Mouse (Mus musculus) hematopoietic stem cell, adult 5-6 weeks (primary cell): ENCODE data around the gene Gm8773. TPM values are rescaled to one million over a fixed set of nuclear protein-coding genes. Genes with fewer than 3 reads are reported as not detected.

Source experiments
- ATAC-seq, 2 experiments: fragments of 125-278 bp in 1 of 2; replicated peaks in 1 of 2; 2 replicates each; pipeline ENCODE4 v1.8.0; 2016 to 2017; ENCODE audit warnings: inconsistent platforms in 2 of 2, mild to moderate bottlenecking in 2 of 2, moderate number of reproducible peaks in 2 of 2, low read depth in 1 of 2, moderate TSS enrichment in 1 of 2; ENCODE audit not compliant: low FRiP score in 2 of 2, poor library complexity in 2 of 2, severe bottlenecking in 2 of 2, insufficient read depth in 1 of 2, low TSS enrichment in 1 of 2
- total RNA-seq: library from RNA; stranded (forward); fragments of 172-1452, 232-1000 nt; gene quantifications from 2 replicates; pipeline ENCODE4 v1.2.3, GENCODE M21; 2017

The Gm8773 gene
- total RNA-seq = not detected in 2 replicates

DNA sequence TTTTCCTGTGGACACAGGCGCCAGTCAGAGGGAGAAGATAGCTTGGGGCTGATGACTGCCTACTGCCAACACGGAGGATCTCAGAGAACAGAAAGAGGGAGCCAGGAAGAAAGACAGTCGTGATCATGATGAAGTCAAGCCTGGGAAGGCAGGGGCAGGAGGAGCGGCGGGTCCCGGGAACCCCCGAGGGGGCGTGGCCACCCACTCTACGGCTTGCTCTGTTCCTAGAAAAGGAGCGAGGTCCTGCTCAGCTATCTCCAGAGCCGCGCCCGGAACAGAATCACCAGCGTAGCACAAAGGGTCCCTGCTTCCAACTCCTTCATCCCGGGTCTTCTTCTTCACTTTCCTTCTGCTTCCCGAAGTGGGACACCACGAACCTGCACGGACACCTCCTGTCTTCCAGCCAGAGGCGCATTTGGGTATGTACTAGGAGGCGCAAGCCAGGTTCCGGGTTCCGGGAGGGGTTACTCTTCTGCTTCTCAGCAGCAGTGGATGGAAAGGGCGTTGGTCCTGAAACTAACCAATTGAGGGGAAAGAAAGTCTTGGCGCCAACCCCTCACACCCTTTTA lies at the start of gene Gm8773:
Gm8773 (plus strand) TSS at position 51 of the 569 bp plus-strand sequence.
- peak; percentile 81 to 89 for ATAC-seq

DNA sequence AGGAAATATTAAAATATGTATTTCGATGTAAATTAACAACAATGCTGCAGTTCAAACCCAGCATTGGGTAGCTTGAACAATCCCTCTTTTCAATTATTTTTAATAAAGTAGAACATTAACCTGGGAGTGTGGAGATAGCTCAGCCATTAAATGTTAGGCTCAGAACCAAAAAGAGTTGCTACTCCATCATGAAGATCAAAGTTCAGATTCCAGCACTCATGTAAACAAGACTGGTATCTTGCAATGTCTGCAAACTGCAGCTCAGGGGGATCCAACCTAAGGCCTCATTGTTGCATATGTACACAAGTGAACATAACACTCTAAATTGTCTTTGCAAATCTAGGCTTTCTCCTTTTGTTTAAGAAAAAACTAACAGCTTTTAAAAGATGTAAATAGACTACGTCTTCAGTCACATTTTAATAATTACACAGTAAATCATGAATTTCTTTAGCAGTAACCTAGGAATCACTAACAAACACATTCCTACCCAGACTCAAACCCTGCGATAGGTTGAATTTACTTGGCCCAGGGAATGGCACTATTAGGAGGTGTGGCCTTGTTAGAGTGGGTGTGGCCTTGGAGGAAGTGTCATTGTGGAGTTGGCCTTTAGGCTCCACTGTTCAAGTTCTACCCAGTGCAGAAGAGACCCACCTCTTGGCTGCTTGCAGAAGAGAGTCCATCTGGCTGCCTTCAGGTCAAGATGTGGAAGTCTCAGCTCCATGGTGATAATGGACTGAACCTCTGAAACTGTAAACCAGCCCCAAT lies 39.8 kb upstream of the Gm8773 start:
- no peak for ATAC-seq

DNA sequence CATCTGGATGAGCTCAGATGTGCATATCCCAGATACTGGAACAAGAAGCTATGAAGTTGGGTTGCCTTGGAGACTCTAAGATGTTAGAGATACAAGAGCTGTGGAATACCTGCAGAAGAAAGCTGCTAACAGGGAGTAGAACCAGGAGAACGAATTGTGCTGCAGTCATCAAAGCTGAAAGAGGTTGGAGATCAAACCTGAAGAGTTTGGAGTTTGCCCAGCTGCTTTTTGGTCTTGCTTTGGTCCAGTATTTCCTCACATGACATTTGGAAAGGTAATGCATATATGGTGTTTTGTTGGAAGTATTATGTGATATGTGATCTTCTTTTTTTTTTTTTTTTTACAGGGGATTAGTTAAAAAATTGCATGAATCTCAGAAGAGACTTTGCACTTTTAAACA lies 37.5 kb upstream of the Gm8773 start:
- no peak for ATAC-seq

DNA sequence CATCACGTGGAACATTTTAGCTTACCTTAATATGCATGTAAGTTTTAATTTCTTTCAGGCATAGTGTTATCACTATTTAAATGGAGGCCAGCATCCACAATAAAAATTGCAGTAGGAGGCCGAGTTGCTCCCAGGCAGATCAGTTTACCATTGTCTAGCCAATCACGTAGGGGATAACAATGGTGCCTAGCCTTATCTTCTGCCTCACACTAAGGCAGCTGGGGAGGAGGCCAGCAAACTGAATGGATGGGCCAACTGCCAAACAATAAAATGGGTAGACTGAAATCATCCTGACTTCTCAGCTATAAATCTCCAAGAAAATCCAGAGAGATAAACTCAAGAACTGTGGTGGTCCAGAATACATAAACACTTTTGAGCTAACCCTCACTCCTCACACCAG lies 33.8 kb upstream of the Gm8773 start:
- no peak; a peak in 1 of 4 replicates for ATAC-seq

DNA sequence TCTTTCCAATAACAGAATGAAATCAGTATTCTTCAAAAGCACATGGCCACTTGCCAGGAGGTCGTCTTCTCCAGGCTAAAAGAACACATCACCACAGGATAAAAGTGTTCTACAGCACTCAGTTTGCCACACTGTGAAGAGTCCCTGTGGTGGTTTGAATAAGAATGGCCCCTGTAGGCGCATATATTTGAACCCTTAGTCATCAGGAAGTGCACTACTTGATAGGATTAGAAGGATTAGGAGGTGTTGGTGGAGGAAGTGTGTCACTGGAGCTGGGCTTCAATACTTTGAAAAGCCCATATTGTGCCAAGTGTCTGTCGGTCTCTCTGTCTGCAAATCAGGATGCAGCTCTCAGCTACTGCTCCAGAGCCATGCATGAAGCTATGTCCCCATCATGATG lies 33.2 kb upstream of the Gm8773 start:
- no peak for ATAC-seq

DNA sequence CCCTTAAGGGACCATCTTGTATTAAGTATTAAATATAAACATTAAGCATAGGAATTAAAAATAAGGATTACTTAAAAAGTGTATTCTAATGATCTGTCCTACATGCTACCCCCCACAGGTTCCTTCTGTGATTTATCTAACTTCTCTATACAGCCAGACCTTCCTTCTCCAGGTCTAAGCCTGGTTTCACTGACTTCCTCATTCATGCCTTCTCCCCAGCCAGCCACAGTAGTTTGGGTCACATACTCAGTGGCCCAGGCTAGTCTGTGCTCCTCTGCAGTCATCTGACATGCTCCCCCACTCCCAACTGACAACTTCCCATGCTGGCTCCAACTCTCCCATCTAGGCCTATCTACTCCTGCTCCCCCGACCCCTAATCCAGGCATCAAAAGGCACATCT lies 22.5 kb upstream of the Gm8773 start:
- peak; percentile 39 to 65; a peak in 2 of 4 replicates for ATAC-seq

DNA sequence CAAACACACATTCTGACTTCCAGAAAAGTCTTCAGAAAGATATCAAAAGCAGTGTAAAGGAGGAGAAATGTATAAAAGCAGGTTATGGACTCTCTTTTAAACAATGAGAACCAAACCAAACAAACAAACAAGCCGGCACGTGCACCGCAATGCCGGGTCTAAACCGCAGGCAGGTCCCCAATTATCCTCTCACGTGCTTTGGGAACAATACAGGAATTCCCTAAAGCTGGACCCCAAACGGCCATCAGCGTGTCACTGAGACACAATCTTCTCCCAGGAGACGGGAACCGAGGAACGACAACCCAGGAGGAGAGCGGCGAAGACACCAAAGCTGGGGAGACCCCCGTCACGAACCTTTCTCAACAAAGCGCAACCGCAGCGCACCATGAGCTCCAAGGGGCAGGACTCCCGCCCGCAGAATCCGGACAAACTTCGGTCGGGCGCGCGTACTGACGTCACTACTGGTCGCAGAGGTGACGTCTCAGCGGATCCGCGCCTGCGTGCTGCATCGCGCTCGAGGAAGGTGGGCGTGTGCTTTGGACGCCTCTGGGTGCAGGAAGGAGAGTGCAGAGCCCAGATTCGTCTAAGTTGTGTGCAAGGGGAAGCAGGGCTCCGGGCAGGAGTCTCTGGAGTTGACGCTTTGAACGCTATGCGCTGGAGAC lies 14.4 kb upstream of the Gm8773 start, which contains the start of gene Gtpbp10:
Gtpbp10 (minus strand) TSS at position 460 of the 662 bp plus-strand sequence.
- peak; percentile 98 to 99 for ATAC-seq

DNA sequence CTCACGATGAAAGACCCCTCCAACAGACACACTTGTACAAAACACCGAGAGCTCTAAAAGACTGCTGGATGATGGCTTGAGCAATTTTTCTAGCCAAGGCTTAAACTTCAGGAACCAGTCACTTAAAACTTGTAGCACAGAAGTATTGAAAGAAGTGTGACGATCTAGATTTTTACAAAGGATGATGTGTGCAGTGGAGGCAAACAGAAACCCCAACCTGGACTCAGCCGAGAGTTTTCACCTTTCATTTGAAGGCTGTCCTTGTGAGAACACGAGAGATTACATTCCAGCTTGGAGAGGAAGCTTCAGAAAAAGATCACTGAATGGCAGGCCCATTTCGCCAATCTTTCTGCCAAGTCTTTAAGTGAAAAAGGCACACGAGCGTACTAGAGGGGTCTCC lies 13.8 kb upstream of the Gm8773 start:
- ATAC-seq = no peak

DNA sequence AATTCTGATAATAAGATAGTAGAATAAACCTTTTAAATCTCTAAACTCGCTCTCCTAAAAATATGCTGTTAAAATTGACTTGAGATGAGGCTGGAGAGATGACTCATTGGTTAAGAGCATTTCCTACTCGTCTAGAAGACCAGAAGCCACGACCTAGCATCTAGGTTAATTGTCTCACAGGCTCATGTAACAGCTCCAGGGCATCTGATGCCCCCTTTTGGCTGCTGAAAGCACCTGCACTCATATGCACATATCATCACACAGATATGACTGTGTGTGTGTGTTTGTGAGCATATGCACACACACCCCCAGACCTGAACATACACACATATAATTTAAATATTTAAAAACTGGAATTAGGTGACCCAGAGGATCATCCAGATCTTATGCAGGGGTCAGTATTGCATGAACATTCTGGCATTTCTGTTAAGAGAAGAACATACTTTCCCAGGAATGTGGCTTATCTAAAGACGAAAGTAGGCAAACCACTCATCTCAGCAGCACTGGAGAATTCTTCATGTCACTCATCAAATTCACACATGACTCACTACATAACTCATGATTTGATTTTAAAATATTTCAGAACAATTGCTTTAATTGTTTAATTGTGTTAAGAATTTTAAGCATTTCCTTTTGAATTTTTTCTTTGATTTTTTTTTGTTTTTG lies 12.4 kb upstream of the Gm8773 start:
- no peak for ATAC-seq

DNA sequence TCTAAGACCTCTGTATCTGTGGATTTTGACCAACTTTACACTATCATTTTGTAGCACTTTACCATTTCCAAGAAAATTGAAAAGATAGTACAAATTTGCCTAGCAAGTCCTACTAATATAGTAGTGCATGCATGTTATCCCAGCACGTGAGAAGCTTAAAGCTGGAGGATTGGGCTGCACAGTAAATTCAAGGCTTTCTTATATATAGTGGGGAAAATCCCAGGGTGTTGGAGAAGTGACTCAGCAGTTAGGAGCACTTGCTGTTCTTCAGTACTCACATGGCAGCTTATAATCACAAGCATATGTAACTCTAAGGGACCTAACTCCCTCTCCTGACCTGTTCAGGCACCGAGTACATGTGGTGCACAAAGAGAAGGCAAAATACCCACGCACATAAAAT lies 11.2 kb upstream of the Gm8773 start:
- no peak for ATAC-seq

DNA sequence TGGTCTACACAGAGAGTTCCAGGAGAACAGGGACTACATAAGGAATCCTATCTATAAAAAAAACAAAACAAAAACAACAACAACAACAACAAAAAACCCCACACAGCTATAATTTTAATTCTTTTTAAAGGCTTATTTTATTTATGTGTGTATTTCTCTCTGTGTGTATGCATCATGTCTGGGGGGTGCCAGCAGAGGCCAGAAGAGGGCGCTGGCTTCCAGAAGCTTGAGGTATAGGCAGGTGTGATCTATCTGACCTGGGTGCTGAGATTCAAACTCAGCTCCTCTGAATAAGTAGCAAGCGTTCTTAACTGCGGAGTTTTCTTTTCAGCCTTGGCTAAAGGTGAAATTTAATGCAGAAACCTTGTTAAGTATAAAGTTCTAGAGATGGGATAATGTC lies 14.1 kb downstream of the Gm8773 start:
- ATAC-seq = no peak

DNA sequence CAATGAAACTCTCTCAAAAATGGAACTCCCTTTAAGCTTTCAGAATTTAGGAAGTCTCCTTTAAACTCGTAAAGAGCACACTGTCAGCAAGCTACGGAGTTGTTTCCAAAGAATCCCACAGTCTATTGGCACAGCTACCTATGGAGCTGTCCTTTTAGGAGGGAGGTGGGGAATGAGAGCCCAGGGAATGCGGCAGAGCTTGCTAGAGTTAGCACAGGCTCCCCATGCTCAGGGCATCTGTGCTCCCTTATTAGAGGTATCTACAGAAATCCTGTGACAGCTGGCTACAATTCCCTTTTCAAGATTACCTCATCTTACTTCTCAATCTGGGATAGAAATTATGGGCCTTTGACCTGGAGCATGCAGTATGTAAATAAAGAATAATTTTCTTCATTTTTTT lies 36.9 kb downstream of the Gm8773 start:
- no peak for ATAC-seq

DNA sequence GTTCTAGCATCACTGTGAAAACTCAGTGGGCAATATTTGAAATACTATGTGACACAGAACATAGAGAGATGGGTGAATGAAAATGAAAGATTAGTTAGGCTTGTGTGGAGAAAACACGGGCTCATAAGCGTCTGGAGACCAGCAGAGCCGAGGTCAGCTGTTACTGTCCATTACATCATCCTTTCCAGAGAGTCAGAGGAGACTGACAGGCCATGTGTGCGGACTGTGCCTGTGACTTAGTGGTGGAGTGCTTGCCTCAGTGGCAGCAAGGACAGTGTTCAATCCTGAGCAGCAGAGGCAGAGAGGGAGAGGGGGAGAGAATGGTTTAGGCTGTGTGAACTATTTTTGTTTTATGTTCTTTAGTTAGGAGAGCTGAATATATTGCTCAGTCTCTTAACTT lies 44.7 kb downstream of the Gm8773 start:
- no peak for ATAC-seq

DNA sequence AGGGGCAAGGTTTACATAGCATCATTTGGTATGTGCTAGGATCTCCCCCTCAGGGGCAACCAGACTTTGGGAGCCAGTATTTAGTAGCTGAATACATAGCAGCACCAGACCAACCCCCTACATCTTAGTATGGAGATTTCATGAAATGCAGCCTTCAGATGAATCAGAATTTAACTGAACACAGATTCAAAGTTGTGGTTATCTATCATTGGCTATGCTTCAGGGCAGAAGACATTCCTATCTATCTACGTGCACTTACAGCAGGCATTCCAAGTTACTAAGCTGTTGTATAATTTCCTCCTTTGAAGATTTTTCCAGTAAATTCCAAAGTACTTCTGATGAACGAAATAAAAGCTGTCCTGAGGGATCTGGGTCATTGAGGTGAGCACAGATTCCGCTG lies 51.9 kb downstream of the Gm8773 start:
- no peak for ATAC-seq

Other genes with a start within 250 kb of the Gm8773 start
- gene Cdk14, start 153.5 kb upstream of the Gm8773 start, total RNA-seq = 4.5 and 14.8 TPM in 2 replicates
- gene 1700015F17Rik, start 94.7 kb upstream of the Gm8773 start, total RNA-seq = not detected in 2 replicates
- gene Cldn12, start 58.8 kb upstream of the Gm8773 start, total RNA-seq = 12.8 and 12.9 TPM in 2 replicates
- gene Gtpbp10, start 14.3 kb upstream of the Gm8773 start, total RNA-seq = 31.6 and 38.6 TPM in 2 replicates
- gene Cfap69, start 90.4 kb downstream of the Gm8773 start, total RNA-seq = 0.63 TPM in 1 of 2 replicates, not detected in the other
- not detected in 2 replicates for gene Steap2, start 120.8 kb downstream of the Gm8773 start, total RNA-seq
- gene Steap1, start 175.5 kb downstream of the Gm8773 start, total RNA-seq = not detected in 2 replicates